Mouse (Mus musculus): Measurements from ENCODE around the gene Fyco1. TPM values are rescaled to one million over a fixed set of nuclear protein-coding genes. Genes with fewer than 3 reads are reported as not detected.
"Not testable (repeated sequence)": the region's sequence is repeated elsewhere in the genome, so short reads cannot be mapped to it uniquely, and the experiment has no call there.

Gene Fyco1
- total RNA-seq, 2 experiments from 2014 or later = 273 to 277 TPM

GRCm38 (mm10) chr9:123815996-123816395 is 35.7 kb downstream of the Fyco1 start:
- intact Hi-C loops (cut with DNase I) = no loop called here
- no peak for DNase-seq

DNA sequence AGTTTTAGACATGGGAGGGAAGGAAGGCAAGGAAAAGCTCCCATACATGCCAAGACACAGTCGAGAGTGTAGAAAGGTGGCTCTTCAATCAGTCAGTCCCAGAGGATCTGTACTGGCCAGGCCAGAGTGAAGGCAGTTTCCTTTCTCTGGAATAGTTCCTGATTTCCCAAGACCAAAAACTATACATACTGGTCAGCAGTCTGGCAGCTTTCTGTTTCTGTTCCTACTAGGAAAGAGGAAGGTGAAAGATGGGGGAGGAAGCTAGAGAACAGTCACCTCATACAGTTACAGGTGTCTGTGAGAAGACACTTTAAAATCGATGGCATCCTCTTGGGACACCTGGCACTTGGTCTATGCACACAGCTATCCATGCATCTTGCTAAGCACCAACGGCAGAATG is 36.3 kb downstream of the Fyco1 start:
- intact Hi-C loops (cut with DNase I) = no loop called here
- DNase-seq = no peak

DNA sequence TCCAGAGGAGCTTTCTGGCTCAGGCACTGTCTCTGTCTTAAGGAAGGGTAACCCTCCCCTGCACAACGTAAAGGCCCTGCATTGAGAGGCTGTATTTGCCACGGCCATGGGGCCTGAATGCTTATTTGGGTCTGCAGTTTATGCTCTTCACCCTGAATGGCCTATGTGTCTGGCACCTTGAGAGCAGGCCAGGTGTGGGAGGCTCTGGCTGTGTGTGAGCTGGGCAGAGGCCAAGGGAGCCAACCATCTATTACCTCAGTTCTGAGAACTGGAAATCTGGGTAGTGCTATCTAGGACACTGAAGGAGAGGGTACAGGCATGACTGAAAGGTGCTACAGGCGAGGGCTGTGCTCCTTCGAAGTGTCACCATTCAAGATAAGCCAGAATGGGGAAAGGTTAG is 36.9 kb downstream of the Fyco1 start:
- intact Hi-C loops (cut with DNase I) = no loop called here
- DNase-seq = no peak

DNA sequence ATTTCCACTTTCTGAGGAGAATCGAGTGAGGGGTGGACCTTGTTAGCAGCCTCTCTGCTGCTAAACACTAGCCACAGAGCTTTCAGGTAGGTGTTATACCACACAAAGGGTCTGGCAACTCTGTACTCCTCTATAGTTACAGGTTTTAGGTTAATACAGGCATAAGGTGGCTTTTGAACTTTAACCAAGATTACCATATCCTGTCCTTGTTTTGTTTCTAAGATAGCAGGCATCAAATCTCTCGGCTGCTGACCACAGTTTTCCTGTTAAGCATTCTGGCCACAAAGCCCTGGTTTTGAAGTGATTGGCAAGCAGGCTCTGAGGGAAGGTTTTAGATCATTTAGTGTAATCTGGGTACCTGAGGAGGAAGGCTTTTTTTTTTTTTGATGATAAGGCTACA is 37.4 kb downstream of the Fyco1 start:
- intact Hi-C loops (cut with DNase I) = no loop called here
- DNase-seq = no peak

DNA sequence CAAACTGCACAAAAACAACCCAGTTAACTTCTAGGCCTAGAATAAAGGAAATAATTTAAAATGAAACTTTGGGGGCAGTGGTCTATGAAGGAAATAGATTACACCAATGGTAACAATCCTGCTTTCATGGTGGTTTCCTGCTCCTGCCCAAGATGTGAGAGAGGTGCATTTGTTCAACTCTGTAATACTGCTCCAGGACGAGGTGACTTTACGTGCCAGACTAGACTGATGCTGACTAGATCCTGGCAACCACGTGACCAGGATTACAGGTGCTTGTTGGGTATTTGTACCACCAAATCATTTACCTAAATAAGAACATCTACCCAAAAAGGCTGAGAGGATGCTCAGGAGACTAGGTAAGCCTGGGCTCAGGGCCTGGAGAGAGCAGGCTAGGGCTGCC is 39.9 kb downstream of the Fyco1 start:
- intact Hi-C loops (cut with DNase I) = no loop called here
- DNase-seq = no peak

GRCm38 (mm10) chr9:123808583-123808982 is 43.1 kb downstream of the Fyco1 start:
- peak in 1 of 2 experiments; percentile 18 for DNase-seq

GRCm38 (mm10) chr9:123806267-123806666 is 45.4 kb downstream of the Fyco1 start, which contains the start of gene Cxcr6:
Cxcr6 (plus strand) TSS chr9:123806475.
- intact Hi-C loops (cut with DNase I) = no loop called here
- DNase-seq = no peak

More at GRCm38 (mm10) chr9:123808583-123808982, 43.1 kb downstream of the Fyco1 start:
- intact Hi-C loops (cut with DNase I) = no loop called here

- intact Hi-C loops (cut with DNase I) = no loop called here
- DNase-seq = no peak
Observed at GRCm38 (mm10) chr9:123805241-123805640, 46.5 kb downstream of the Fyco1 start.

DNA sequence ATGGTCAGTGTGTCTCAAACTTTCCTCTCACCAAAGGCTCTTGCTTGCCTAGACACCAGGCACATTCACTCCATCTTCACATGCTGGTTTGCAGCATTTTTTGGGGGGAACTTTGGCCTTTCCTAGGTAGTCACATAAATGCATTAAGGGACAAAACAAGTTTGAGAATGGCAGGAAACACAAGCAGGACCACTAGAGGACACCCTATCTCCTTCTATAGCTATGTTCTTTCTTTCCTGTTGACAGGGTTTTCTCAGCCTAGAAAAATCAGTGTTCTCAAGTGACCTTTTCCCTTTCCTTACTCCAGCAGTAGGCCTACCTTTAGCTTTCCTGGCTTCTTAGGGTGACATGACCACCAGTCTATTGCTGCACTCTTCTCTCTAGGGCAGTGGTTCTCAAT is 48.8 kb downstream of the Fyco1 start:
- intact Hi-C loops (cut with DNase I) = no loop called here
- no peak for DNase-seq

DNA sequence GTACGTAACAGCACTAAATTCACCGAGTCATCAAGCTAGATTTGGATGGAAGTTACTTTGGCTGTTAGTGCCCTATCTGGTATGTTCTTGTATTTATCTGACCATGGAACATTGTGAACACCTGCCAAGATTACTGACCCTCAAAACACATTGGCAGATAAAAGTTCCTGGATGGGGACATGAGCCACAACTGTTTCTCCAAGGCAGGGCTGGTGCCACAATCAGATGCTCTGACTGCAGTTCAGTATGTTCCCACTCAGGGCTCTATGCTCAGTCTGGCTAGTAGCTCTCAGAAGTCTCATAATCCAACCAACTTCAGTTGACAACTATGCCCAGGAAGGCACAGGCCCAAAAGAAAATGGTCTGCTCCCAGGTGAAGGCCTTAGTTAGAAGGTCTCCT is 49.3 kb downstream of the Fyco1 start:
- DNase-seq = no peak
- intact Hi-C loops (cut with DNase I) = no loop called here

- intact Hi-C loops (cut with DNase I) = no loop called here
- DNase-seq = no peak
Observed at GRCm38 (mm10) chr9:123801527-123801926, 50.2 kb downstream of the Fyco1 start.

- intact Hi-C loops (cut with DNase I) = loop anchor here (5.0 to 10.0 kb wide), 2 partner anchors 131 to 159 kb away; no protein-coding TSS in a partner anchor
- peak; percentile 26 to 53 for DNase-seq
Observed at GRCm38 (mm10) chr9:123796174-123796573, 55.5 kb downstream of the Fyco1 start.

DNA sequence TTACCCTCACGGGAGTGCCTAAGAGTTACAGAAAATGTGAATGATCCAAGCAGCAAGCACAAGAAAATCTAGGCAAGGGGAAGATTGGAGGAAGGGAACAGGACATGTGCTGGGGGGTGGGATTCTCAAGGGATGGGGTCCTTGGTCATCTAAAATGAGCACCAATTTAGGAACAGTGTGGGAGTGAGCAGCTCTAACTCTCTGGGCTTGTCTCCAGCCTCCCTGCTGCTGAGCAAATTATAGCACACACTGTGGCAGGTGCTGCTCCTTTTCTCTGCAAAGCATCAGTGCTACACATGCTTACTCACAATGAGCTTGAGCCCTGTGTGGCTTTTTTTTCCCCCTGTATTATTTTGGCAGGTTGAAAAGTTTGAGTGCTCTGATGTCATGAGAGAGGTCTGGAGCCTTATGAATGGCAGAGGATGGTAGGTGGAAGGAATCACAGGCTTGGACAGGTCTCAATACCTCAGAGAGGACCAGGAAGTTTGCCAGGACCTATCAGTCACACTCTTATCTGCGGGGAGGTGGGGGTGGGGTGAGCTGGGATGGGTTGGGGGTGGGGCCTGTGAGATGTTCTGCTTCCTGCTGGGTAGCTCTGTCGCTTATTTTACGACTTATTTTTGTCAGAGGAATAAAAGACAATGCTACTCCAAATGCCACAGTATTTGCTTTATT is 62.7 kb downstream of the Fyco1 start:
- no peak for DNase-seq
- intact Hi-C loops (cut with DNase I) = no loop called here

GRCm38 (mm10) chr9:123773299-123773698 is 78.4 kb downstream of the Fyco1 start:
- DNase-seq; intact Hi-C loops (cut with DNase I): not testable (repeated sequence)

DNA sequence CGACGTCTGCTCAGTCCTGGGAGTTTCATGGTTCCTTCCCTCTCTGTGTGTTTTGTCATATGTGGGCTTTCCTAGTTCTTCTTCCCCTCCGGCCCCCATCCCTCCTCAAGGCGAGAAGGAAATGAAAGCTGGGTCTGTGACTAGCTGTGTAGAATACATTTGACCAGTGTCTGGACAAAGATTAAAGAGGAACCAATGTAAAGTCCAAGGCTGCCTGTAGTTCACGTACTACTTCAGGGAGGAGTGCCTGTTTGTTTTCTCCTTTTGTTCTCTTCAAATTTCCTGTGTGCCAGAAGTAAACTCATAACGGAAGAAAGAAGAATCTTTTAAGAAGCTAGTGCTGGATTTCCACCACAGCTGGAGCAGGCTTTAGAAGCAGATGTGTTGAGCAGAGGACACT is 82.2 kb downstream of the Fyco1 start:
- intact Hi-C loops (cut with DNase I) = no loop called here
- no peak for DNase-seq

- intact Hi-C loops (cut with DNase I) = no loop called here
- no peak for DNase-seq
Observed at GRCm38 (mm10) chr9:123768443-123768842, 83.3 kb downstream of the Fyco1 start.

DNA sequence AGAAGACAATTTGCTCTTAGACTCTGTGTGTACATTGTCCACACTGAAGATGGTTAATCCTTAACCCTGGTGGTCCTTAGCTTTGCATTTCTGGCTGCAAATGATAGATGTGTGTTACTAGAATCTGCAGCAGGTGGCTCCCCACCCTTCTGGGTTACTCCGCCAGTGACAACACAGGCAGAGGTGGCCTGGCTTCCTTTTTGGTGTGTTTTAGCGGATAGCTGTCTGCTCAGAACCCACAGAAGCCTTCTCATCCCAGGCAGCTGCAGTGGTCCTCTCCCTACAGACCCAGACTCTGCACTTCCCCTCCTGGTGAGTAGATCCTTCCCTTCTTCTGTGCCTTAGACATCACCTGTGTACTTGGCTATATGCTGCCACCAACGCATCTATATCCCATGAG is 84.7 kb downstream of the Fyco1 start:
- intact Hi-C loops (cut with DNase I) = no loop called here
- no peak for DNase-seq

DNA sequence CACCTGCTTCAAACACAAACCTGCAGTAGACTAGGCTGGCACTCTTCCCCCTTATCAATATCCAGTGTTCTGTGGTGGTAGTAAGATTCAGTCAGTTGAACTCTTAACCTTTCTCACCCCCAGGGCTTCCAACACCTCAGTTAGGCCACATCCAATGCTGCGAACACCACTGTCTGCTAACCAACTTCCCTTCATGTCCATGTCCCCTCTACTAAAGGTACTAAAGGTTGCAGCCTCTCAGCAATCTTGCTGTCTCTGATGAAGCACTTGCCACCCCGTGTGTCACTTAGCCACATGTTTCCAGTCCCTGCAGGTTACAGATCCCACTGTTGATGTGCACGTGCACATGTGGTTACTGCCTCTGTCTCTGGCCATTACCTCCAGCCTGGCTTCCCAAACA is 87.9 kb downstream of the Fyco1 start:
- DNase-seq = no peak
- intact Hi-C loops (cut with DNase I) = no loop called here

- no peak for DNase-seq
- intact Hi-C loops (cut with DNase I) = no loop called here
Observed at GRCm38 (mm10) chr9:123762886-123763285, 88.8 kb downstream of the Fyco1 start.

GRCm38 (mm10) chr9:123760806-123761205 is 90.9 kb downstream of the Fyco1 start:
- intact Hi-C loops (cut with DNase I) = no loop called here
- DNase-seq = no peak

GRCm38 (mm10) chr9:123758645-123759044 is 93.1 kb downstream of the Fyco1 start:
- DNase-seq = no peak
- intact Hi-C loops (cut with DNase I) = no loop called here

DNA sequence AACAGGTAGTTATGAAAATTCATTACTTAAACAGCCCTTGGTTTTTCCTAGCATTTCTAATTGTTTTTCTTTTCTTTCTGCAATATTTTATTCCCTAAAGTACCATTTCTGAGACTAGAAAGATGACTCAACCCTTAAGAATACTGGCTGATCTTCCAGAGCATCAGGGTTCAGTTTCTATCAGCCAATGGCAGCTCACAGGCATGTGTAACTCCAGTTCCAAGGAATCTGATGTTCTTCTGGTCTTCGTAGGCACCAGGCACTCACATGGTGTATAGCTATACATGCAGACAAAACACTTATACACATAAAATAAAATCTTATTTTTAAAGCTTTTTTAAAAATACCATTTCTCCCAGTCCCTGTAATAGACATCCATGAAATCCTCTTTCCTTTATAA is 93.5 kb downstream of the Fyco1 start:
- DNase-seq = no peak

GRCm38 (mm10) chr9:123757326-123757725 is 94.4 kb downstream of the Fyco1 start:
- intact Hi-C loops (cut with DNase I) = no loop called here
- DNase-seq = no peak

More for the DNA sequence above, 93.5 kb downstream of the Fyco1 start:
- intact Hi-C loops (cut with DNase I) = no loop called here

Data from heart, postnatal 36 days (tissue).